Mouse (Mus musculus): ENCODE results near the gene Raet1e. TPM values are rescaled to one million over a fixed set of nuclear protein-coding genes. Genes with fewer than 3 reads are reported as not detected.
A peak's percentile ranks its signal among the peaks of the same experiment; 100 is the strongest.

Raet1e gene
- total and polyA plus RNA-seq, 3 experiments, result 0.64 to 1.2 (median 0.85) TPM

- TF ChIP-seq KAT2A (IDR thresholded peaks at IDR 0.05; ENCODE audit: insufficient replicate concordance, low read length), result no peak
- TF ChIP-seq RAD21 (IDR thresholded peaks at IDR 0.05; ENCODE audit: low read depth, low read length), result peak; percentile 5
- TF ChIP-seq ELF1 (IDR thresholded peaks at IDR 0.05; ENCODE audit: low read depth, low read length), result peak; percentile 82
- peak; percentile 77 for TF ChIP-seq NELFE (IDR thresholded peaks at IDR 0.05; ENCODE audit: low read depth, low read length)
- peak; percentile 90 for TF ChIP-seq POLR2A (IDR thresholded peaks at IDR 0.05; ENCODE audit: low read depth, low read length)
- no peak for TF ChIP-seq JUN (IDR thresholded peaks at IDR 0.05; ENCODE audit: insufficient read depth, low read depth, low read length)
- TF ChIP-seq BHLHE40 (IDR thresholded peaks at IDR 0.05; ENCODE audit: low read depth, low read length), result no peak; the same call in 1 of the 2 replicates
- TF ChIP-seq IRF4 (IDR thresholded peaks at IDR 0.05; ENCODE audit: low read depth, low read length), result no peak
- TF ChIP-seq MEF2A (IDR thresholded peaks at IDR 0.05; ENCODE audit: borderline replicate concordance, low read depth, low read length), result 0 out of 2 replicates have a peak, but pooled peaks have one; percentile 23
- no peak for TF ChIP-seq PAX5 (IDR thresholded peaks at IDR 0.05; ENCODE audit: low read length)
- TF ChIP-seq USF1 (IDR thresholded peaks at IDR 0.05; ENCODE audit: low read depth, low read length), result no peak
- no peak for TF ChIP-seq RCOR1 (conservative IDR thresholded peaks at IDR 0.05; ENCODE audit: low read depth, low read length)
- TF ChIP-seq CHD2 (IDR thresholded peaks at IDR 0.05; ENCODE audit: low read length), result no peak
- TF ChIP-seq TCF12 (IDR thresholded peaks at IDR 0.05; ENCODE audit: low read depth, low read length), result peak; percentile 58; the same call in 1 of the 2 replicates
Measured at GRCm38 (mm10) chr10:22148441-22149072, 9.8 kb upstream of the Raet1e start (continued).

- Histone ChIP-seq H3K4me1 (ENCODE audit: control insufficient read depth in 1 of 2, insufficient read depth in 2 of 2) (peaks cover 0 to 3% of the 10 kb centered on the region in 2 experiments; a peak in 1 of 4 replicates), H3K27me3 (replicated peaks) (peaks cover 2% of the 10 kb centered on the region), H3K9ac (ENCODE audit: insufficient read depth, low read depth) (peak within 1 kb of the TSS; percentile 68), H3K27ac (ENCODE audit: insufficient read depth, low read depth) (peak within 1 kb of the TSS; percentile 37; the same call in 1 of the 2 replicates), H3K36me3 (replicated peaks in 1 of 2; ENCODE audit: control insufficient read depth in 1 of 2, insufficient read depth in 1 of 2, low read length in 1 of 2) (peaks cover 0 to 7% of the 10 kb centered on the region in 2 experiments), H3K4me2 (ENCODE audit: insufficient read depth, low read depth, poor library complexity, severe bottlenecking) (peak within 1 kb of the TSS; percentile 83), H3K79me2 (replicated peaks; ENCODE audit: control insufficient read depth, extremely low read depth, insufficient read depth, poor library complexity, severe bottlenecking) (no peaks in the 10 kb centered on the region), H3K4me3 (replicated peaks in 1 of 3; ENCODE audit: low read depth in 2 of 3, low read length in 2 of 3, poor library complexity in 1 of 3) (peak within 1 kb of the TSS; percentile 65 to 78 (median 70)), H3K9me3 (replicated peaks; ENCODE audit: low read length) (peaks cover 2% of the 10 kb centered on the region)
- peak; percentile 18 for DNase-seq (ENCODE audit: extremely low read depth)
- dilution Hi-C loops (cut with MboI; ENCODE audit: extremely low pct_ligation_motif_present, extremely low pct_unique_long_range_greater_than_20kb, low sequenced_read_pairs) (no loop called here), in situ Hi-C loops (cut with MboI; ENCODE audit: low pct_ligation_motif_present, low pct_unique_long_range_greater_than_20kb, low sequenced_read_pairs) (loop anchor here (25.0 kb wide), 1 partner anchor 112 kb away; no protein-coding TSS in a partner anchor)
- TF ChIP-seq MXI1 (IDR thresholded peaks at IDR 0.05; ENCODE audit: low read depth, low read length) (no peak), BHLHE40 (IDR thresholded peaks at IDR 0.05; ENCODE audit: low read depth, low read length) (peak; percentile 62)
Measured at GRCm38 (mm10) chr10:22149073-22149690, 9.2 kb upstream of the Raet1e start, which contains the start of gene E030030I06Rik. Gene E030030I06Rik, minus strand, starts transcription at chr10:22149270.

Data from CH12.LX (cell line).